Mouse (Mus musculus) G1E (cell line): ENCODE data around the gene Podxl.

Experiments used
- CTCF ChIP-seq: IDR thresholded peaks from 2 replicates; pipeline ENCODE4 v1.5.1; 2012; ENCODE audit warnings: low read depth, low read length, inconsistent platforms, mixed read lengths
- GATA1 ChIP-seq: IDR thresholded peaks from 2 replicates; pipeline ENCODE4 v1.6.1; 2012; ENCODE audit warnings: borderline replicate concordance, low read length, inconsistent platforms, mixed read lengths
- GATA2 ChIP-seq: IDR thresholded peaks from 2 replicates; pipeline ENCODE4 v1.6.1; 2012; ENCODE audit warnings: low read depth, low read length, inconsistent platforms, borderline replicate concordance
- POLR2AphosphoS5 ChIP-seq: IDR thresholded peaks from 2 replicates; pipeline ENCODE4 v1.6.1; 2012; ENCODE audit warnings: low read depth, low read length, inconsistent platforms; ENCODE audit not compliant: insufficient replicate concordance
- TAL1 ChIP-seq: conservative IDR thresholded peaks from 2 replicates; pipeline ENCODE4 v1.6.1; 2012; ENCODE audit warnings: low read depth, low read length, inconsistent platforms, mixed read lengths

GRCm38 (mm10) chr6:31604629-31605265 is 41.0 kb upstream of the Podxl start:
- TF ChIP-seq TAL1 (no peak), CTCF (no peak), GATA1 (no peak), POLR2AphosphoS5 (no peak), GATA2 (no peak)
